Mouse (Mus musculus) myocyte (in vitro differentiated cells): ENCODE data around the gene Dnal1. TPM values are rescaled to one million over a fixed set of nuclear protein-coding genes. Genes with fewer than 3 reads are reported as not detected.
"Not testable (repeated sequence)": the region's sequence is repeated elsewhere in the genome, so short reads cannot be mapped to it uniquely, and the experiment has no call there.

ENCODE experiments used
- H3K27me3 ChIP-seq: one replicate; pipeline ENCODE4 v1.6.1; 2011; ENCODE audit not compliant: control insufficient read depth, insufficient read depth, insufficient read length
- H3K36me3 ChIP-seq: one replicate; pipeline ENCODE4 v1.6.1; 2011; ENCODE audit not compliant: control insufficient read depth, insufficient read depth
- H3K4me2 ChIP-seq: one replicate; pipeline ENCODE4 v1.6.1; 2011; ENCODE audit warnings: low read depth, control low read depth
- H3K4me3 ChIP-seq: one replicate; pipeline ENCODE4 v1.5.1; 2011; ENCODE audit warnings: mild to moderate bottlenecking, control low read depth, moderate library complexity
- H3K79me2 ChIP-seq: one replicate; pipeline ENCODE4 v1.6.1; 2011; ENCODE audit not compliant: control insufficient read depth, insufficient read depth
- H3ac ChIP-seq: one replicate; pipeline ENCODE4 v1.6.1; 2011; ENCODE audit not compliant: control insufficient read depth, insufficient read length
- CEBPB ChIP-seq: IDR thresholded peaks from 2 replicates; pipeline ENCODE4 v1.6.1; 2011; ENCODE audit warnings: mild to moderate bottlenecking, moderate library complexity; ENCODE audit not compliant: poor library complexity, insufficient read depth, severe bottlenecking
- E2F4 ChIP-seq: IDR thresholded peaks from one replicate; pipeline ENCODE4 v1.6.1; 2011; ENCODE audit warnings: mild to moderate bottlenecking, control low read depth, moderate library complexity; ENCODE audit not compliant: insufficient read depth
- MAX ChIP-seq: IDR thresholded peaks from one replicate; pipeline ENCODE4 v1.6.1; 2011; ENCODE audit warnings: low read depth, mild to moderate bottlenecking, control low read depth
- MYOD1 ChIP-seq, 3 experiments: IDR thresholded peaks; one replicate each; pipeline ENCODE4 v1.6.1; 2011; ENCODE audit warnings: control low read depth in 2 of 3, low read depth in 2 of 3, mild to moderate bottlenecking in 2 of 3, moderate library complexity in 1 of 3; ENCODE audit not compliant: insufficient read length in 2 of 3, control insufficient read depth in 1 of 3
- MYOG ChIP-seq, 3 experiments: IDR thresholded peaks; one replicate each; pipeline ENCODE4 v1.6.1; 2011; ENCODE audit warnings: control low read depth in 2 of 3, low read depth in 2 of 3, mild to moderate bottlenecking in 2 of 3; ENCODE audit not compliant: insufficient read length in 2 of 3, control insufficient read depth in 1 of 3, insufficient read depth in 1 of 3
- POLR2A ChIP-seq: IDR thresholded peaks from one replicate; pipeline ENCODE4 v1.6.1; 2011; ENCODE audit warnings: low read depth, mild to moderate bottlenecking, control low read depth, moderate library complexity; ENCODE audit not compliant: insufficient read length
- POLR2AphosphoS2 ChIP-seq: IDR thresholded peaks from one replicate; pipeline ENCODE4 v1.6.1; 2011; ENCODE audit warnings: low read depth, control low read depth; ENCODE audit not compliant: insufficient read length
- REST ChIP-seq: IDR thresholded peaks from one replicate; pipeline ENCODE4 v1.6.1; 2011; ENCODE audit warnings: mild to moderate bottlenecking, control low read depth, moderate library complexity; ENCODE audit not compliant: insufficient read depth, insufficient read length
- SRF ChIP-seq: IDR thresholded peaks from one replicate; pipeline ENCODE4 v1.6.1; 2011; ENCODE audit warnings: low read depth; ENCODE audit not compliant: control insufficient read depth, insufficient read length
- TCF12 ChIP-seq: IDR thresholded peaks from one replicate; pipeline ENCODE4 v1.6.1; 2011; ENCODE audit warnings: mild to moderate bottlenecking, control low read depth; ENCODE audit not compliant: poor library complexity, insufficient read depth, severe bottlenecking
- TCF3 ChIP-seq: IDR thresholded peaks from one replicate; pipeline ENCODE4 v1.6.1; 2011; ENCODE audit warnings: low read depth, control low read depth; ENCODE audit not compliant: insufficient read length
- USF1 ChIP-seq: IDR thresholded peaks from one replicate; pipeline ENCODE4 v1.6.1; 2011; ENCODE audit warnings: low read depth, mild to moderate bottlenecking, control low read depth, moderate library complexity
- polyA plus RNA-seq: library from polyadenylated mRNA; unstranded; fragments of >200 nt; fragmentation: generic; extraction: Trizol; gene quantifications from one replicate; pipeline ENCODE4 v1.2.1, GENCODE M21; 2012; ENCODE audit warnings: missing spikeins

Gene Dnal1
- polyA plus RNA-seq, 1 experiment = 11.4 TPM

- Histone ChIP-seq H3K27me3 (peaks cover 48% of the 10 kb centered on the region), H3K36me3 (no peaks in the 10 kb centered on the region), H3ac (no peak overlapping the region), H3K4me3 (no peak overlapping the region), H3K4me2 (no peak overlapping the region), H3K79me2 (no peaks in the 10 kb centered on the region)
- no peak for TF ChIP-seq REST
- no peak for TF ChIP-seq E2F4
- no peak for TF ChIP-seq MYOG (IDR thresholded peaks at IDR 0.05; ENCODE audit: control insufficient read depth in 1 of 3, insufficient read depth in 1 of 3, insufficient read length in 2 of 3, low read depth in 2 of 3)
- no peak for TF ChIP-seq USF1
- no peak for TF ChIP-seq POLR2A
- TF ChIP-seq CEBPB = no peak
- no peak for TF ChIP-seq MYOD1 (IDR thresholded peaks at IDR 0.05; ENCODE audit: control insufficient read depth in 1 of 3, insufficient read length in 2 of 3, low read depth in 2 of 3)
- no peak for TF ChIP-seq TCF3
- TF ChIP-seq POLR2AphosphoS2 = no peak
- no peak for TF ChIP-seq TCF12
- no peak for TF ChIP-seq SRF
Observed at GRCm38 (mm10) chr12:84071696-84072095, 42.5 kb upstream of the Dnal1 start.

DNA sequence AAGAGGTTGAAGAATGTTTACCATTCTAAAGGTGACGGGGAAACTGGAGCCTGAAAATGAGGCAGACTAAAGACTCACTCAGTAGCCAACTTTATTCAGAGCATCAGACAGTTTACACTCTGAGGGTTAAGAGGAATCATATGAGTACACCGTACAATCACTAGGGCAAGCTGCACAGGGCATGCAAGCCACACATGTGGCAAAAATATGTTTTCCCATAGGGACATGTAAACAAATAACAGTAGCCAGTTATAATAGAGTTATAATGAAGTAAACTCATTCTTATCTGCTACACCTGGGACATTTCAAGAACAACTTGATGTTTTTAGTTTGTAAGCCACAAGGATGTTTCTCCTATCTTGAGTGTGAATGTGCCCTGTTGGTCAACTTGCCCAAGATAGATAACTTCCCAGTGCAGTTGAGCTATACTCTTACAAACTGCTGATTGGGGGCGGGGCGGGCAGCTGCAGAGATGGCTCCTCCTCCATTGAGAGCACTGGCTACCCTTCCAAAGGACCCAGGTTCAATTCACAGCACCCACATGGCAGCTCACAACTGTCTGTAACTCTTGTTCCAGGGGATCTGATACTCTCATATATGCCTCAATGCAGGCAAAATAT, 36.7 kb upstream of the Dnal1 start:
- Histone ChIP-seq H3K4me3 (no peak overlapping the region), H3K27me3 (peaks cover 22% of the 10 kb centered on the region), H3K4me2 (no peak overlapping the region), H3K36me3 (no peaks in the 10 kb centered on the region), H3K79me2 (no peaks in the 10 kb centered on the region), H3ac (no peak overlapping the region)
- no peak for TF ChIP-seq SRF
- TF ChIP-seq MYOD1 (IDR thresholded peaks at IDR 0.05; ENCODE audit: control insufficient read depth in 1 of 3, insufficient read length in 2 of 3, low read depth in 2 of 3) = no peak
- no peak for TF ChIP-seq TCF12
- TF ChIP-seq MYOG (IDR thresholded peaks at IDR 0.05; ENCODE audit: control insufficient read depth in 1 of 3, insufficient read depth in 1 of 3, insufficient read length in 2 of 3, low read depth in 2 of 3) = no peak
- no peak for TF ChIP-seq CEBPB

DNA sequence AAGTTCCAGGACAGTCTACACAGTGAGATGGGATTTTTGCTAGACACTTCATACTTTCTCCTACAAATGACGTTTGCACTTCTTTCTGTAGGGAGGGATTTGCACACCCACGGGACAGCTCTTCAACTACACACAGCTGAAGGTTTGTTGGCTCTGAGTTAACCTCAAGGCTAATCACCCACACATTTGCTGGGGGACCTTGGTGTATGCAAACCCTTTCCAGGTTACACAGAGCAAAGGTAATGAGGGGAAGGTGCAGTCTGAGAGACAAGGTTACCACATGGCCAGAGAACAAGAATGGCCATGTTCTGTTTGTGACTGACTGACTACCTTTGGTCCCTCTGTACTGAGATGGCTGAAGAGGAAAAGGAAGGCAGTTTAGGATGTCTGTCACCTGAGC, 30.3 kb upstream of the Dnal1 start:
- no peaks in the 10 kb centered on the region for H3K79me2 ChIP-seq
- TF ChIP-seq MAX = no peak
- no peak for TF ChIP-seq TCF12
- no peak for TF ChIP-seq POLR2AphosphoS2
- TF ChIP-seq USF1 = no peak
- no peak for TF ChIP-seq E2F4
- TF ChIP-seq MYOD1 (IDR thresholded peaks at IDR 0.05; ENCODE audit: control insufficient read depth in 1 of 3, insufficient read length in 2 of 3, low read depth in 2 of 3) = no peak
- TF ChIP-seq SRF = no peak
- TF ChIP-seq REST = no peak
- no peak for TF ChIP-seq POLR2A
- no peak for TF ChIP-seq CEBPB
- TF ChIP-seq TCF3 = no peak
- TF ChIP-seq MYOG (IDR thresholded peaks at IDR 0.05; ENCODE audit: control insufficient read depth in 1 of 3, insufficient read depth in 1 of 3, insufficient read length in 2 of 3, low read depth in 2 of 3) = no peak
- H3ac ChIP-seq = no peak overlapping the region
- no peak overlapping the region for H3K4me3 ChIP-seq
- no peak overlapping the region for H3K4me2 ChIP-seq
- no peaks in the 10 kb centered on the region for H3K36me3 ChIP-seq
- H3K27me3 ChIP-seq = peaks cover 16% of the 10 kb centered on the region

DNA sequence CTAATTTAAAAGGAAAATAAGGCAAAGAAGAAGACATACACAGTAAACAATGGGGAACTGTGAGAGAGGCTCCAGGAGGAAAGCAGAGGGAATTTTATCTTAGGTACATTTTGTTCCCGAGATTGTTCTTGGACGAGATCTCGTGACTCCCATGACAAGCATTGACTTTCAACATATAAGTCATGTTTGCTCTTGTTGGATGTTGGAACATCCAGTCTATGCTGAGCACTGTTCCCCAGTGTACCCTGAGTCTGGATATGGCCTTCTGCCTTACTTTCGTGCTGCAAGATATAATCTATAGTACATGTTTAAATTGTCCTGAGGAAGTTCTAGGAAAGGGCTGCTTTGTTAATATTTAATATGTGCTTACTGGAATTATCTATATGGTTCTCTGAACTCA, 29.6 kb upstream of the Dnal1 start:
- no peak overlapping the region for H3ac ChIP-seq
- peaks cover 16% of the 10 kb centered on the region for H3K27me3 ChIP-seq
- H3K36me3 ChIP-seq = no peaks in the 10 kb centered on the region
- no peak overlapping the region for H3K4me2 ChIP-seq
- no peaks in the 10 kb centered on the region for H3K79me2 ChIP-seq
- H3K4me3 ChIP-seq = no peak overlapping the region
- TF ChIP-seq MYOD1 (IDR thresholded peaks at IDR 0.05; ENCODE audit: control insufficient read depth in 1 of 3, insufficient read length in 2 of 3, low read depth in 2 of 3) (no peak), MAX (no peak), REST (no peak), POLR2A (no peak), SRF (no peak)

DNA sequence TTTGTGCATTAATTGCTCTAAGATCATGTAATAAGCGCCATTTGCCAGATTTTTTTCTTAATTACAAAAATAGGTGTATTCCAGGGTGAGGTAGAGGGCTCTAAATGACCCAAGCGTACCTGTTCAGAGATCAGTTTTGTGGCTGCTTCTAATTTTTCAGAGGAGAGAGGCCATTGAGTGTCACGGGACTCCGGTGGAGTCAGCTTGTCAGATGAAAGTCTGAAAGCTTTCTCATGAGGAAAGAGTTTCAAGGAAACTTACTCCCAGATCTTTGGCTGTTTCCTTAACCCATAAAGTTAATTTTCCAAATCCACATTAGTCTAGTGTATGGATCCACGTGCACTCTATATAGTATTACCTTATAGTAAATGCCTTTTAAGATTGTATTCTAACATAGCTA, 19.5 kb upstream of the Dnal1 start:
- not testable (repeated sequence) for H3K27me3 ChIP-seq, H3ac ChIP-seq, H3K36me3 ChIP-seq, H3K79me2 ChIP-seq, H3K4me2 ChIP-seq, H3K4me3 ChIP-seq
